24 mouse cellular contexts compared by ENCODE assay signal in the genomic region with DNA sequence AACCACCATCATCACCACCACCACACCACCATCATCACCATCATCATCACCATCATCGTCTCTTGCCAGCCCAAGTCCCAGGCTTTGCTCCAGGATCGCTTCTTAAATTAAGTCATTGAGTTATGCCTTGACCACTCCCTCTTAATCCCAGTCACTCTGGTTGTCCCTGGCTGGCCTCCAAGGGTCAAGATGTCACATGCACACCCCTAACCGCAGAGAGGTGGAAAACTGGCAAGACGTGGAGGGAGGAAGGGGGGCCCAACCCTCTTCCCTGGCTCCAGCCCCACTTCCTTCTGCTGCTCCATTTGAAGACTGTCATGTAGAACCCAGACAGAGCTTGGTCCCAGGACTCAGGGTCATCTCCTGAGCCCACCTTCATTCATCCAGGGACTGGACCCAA. TPM values are rescaled to one million over a fixed set of nuclear protein-coding genes. Genes with fewer than 3 reads are reported as not detected.
DNase-seq lines count a peak whose midpoint lies in the region; ATAC-seq and TF ChIP-seq lines count a peak whose summit lies in the region.
"Had no signal": no experiment of that assay in that cellular context is flagged by ENCODE, and none has a peak within 500 bp of the region (broad histone marks: within the 10 kb centered on the region; RNA-seq: fewer than 3 reads in every experiment).

No protein-coding gene starts in this region.

- WGBS in stomach, postnatal 0 days = 38% methylated on average over 4 of the region's 4 CpGs

- no peak for TF ChIP-seq CTCF in stomach, postnatal 0 days (IDR thresholded peaks at IDR 0.05; ENCODE audit: low read depth)

- no peaks in the 10 kb centered on the region for H3K9me3 ChIP-seq in stomach, postnatal 0 days (ENCODE audit: control insufficient read depth, low read length)
- H3K9me3 ChIP-seq: embryonic facial prominence, embryonic 12.5 days; heart, embryonic 12.5 days; hindbrain, embryonic 15.5 days had no signal

- no peaks in the 10 kb centered on the region for H3K36me3 ChIP-seq in stomach, postnatal 0 days (ENCODE audit: control insufficient read depth, insufficient read depth, low read length)
- H3K36me3 ChIP-seq: embryonic facial prominence, embryonic 12.5 days; heart, embryonic 12.5 days; hindbrain, embryonic 15.5 days had no signal

- no peak overlapping the region for H3K9ac ChIP-seq in stomach, postnatal 0 days (ENCODE audit: low read length)
- H3K9ac ChIP-seq: heart, embryonic 12.5 days; hindbrain, embryonic 15.5 days had no signal

- ATAC-seq in stomach, postnatal 0 days (ENCODE audit: low FRiP score, low TSS enrichment) = no peak; the same call in 1 of the 2 replicates
- ATAC-seq: forebrain, embryonic 16.5 days; inflammation-experienced regulatory T-cells, adult 6 months had no signal

- no peaks in the 10 kb centered on the region for H3K27me3 ChIP-seq in stomach, postnatal 0 days (ENCODE audit: control insufficient read depth, insufficient read depth, low read length)
- H3K27me3 ChIP-seq: embryonic facial prominence, embryonic 12.5 days had no signal

- TF ChIP-seq EP300 in stomach, postnatal 0 days (optimal IDR thresholded peaks at IDR 0.05) = no peak

- H3K4me3 ChIP-seq in stomach, postnatal 0 days (ENCODE audit: low read depth, low read length) = no peak overlapping the region
- H3K4me3 ChIP-seq: embryonic facial prominence, embryonic 12.5 days; heart, embryonic 12.5 days; hindbrain, embryonic 15.5 days had no signal

- no peak overlapping the region for H3K4me2 ChIP-seq in stomach, postnatal 0 days (replicated peaks; ENCODE audit: low read depth)
- H3K4me2 ChIP-seq: embryonic facial prominence, embryonic 12.5 days; heart, embryonic 12.5 days; hindbrain, embryonic 15.5 days had no signal

- H3K4me1 ChIP-seq in stomach, postnatal 0 days (replicated peaks; ENCODE audit: control insufficient read depth, insufficient read depth) = no peaks in the 10 kb centered on the region
- H3K4me1 ChIP-seq: hindbrain, embryonic 15.5 days had no signal

- no peak overlapping the region for H3K27ac ChIP-seq in stomach, postnatal 0 days (replicated peaks)
- H3K27ac ChIP-seq: embryonic facial prominence, embryonic 12.5 days; hindbrain, embryonic 15.5 days had no signal

- DNase-seq in urinary bladder, postnatal 14 days (ENCODE audit: low spot score) = peak; percentile 31
- no peak for DNase-seq in urinary bladder, postnatal 25 days (ENCODE audit: low spot score)
- DNase-seq in lung, adult 18-20 months = peak; percentile 69 to 73
- DNase-seq in lung, postnatal 14 days = peak; percentile 28
- DNase-seq in stomach, postnatal 0 days (ENCODE audit: low spot score) = peak; percentile 35
- no peak for DNase-seq in spleen, postnatal 10 days (ENCODE audit: low spot score in 2 of 2)
- no peak for DNase-seq in adrenal gland, adult 18-20 months (ENCODE audit: low spot score in 2 of 2)
- DNase-seq in right cerebral cortex, adult 2 months (ENCODE audit: low spot score in 2 of 2) = no peak
- DNase-seq: adrenal gland, postnatal 10 days; cerebellum, adult 11 months; cerebellum, adult 9-10 months; cerebellum, postnatal 25 days; gastrocnemius, postnatal 14 days; heart, postnatal 4 days had no signal

RNA-seq across cellular contexts. Expression of a gene that starts 0.6 kb away (rescaled TPM):
- 1.3 and 2.1 TPM in 2 replicates for polyA plus RNA-seq in stomach, postnatal 0 days (2015; fragmentation: Nextera tagmentation; extraction: Ambion mirVana)
- total RNA-seq in adrenal gland, adult 18-20 months (2021) = not detected
- total RNA-seq: adrenal gland, postnatal 10 days; adrenal gland, postnatal 4 days; granulocyte monocyte progenitor cell, adult 5-6 weeks; heart, adult 8-10 months; heart, postnatal 4 days had no signal
- polyA plus RNA-seq: forebrain, embryonic 11.5 days; forebrain, embryonic 16.5 days had no signal

RNA-seq across cellular contexts. Expression of a gene that starts 34.5 kb away (rescaled TPM):
- 0.02 TPM in 1 of 2 replicates, not detected in the other for polyA plus RNA-seq in stomach, postnatal 0 days (2015; fragmentation: Nextera tagmentation; extraction: Ambion mirVana)
- total RNA-seq in adrenal gland, adult 18-20 months (2021) = not detected
- total RNA-seq: adrenal gland, postnatal 4 days had no signal
- polyA plus RNA-seq: cortical plate, adult 2 months; forebrain, embryonic 11.5 days; forebrain, embryonic 16.5 days; hindbrain, embryonic 15.5 days; inflammation-experienced regulatory T-cells, adult 6 months had no signal

Comparison
In these comparisons a context has a peak if more than half of its experiments do, and no peak if none do; other contexts are left out.
1. DNase-seq: peak in urinary bladder, postnatal 14 days (single experiment), lung, adult 18-20 months (2 of 2), lung, postnatal 14 days (single experiment) and stomach, postnatal 0 days (single experiment); none in urinary bladder, postnatal 25 days (single experiment), spleen, postnatal 10 days (0 of 2), adrenal gland, adult 18-20 months (0 of 2) and right cerebral cortex, adult 2 months (0 of 2).